Mouse (Mus musculus) liver, postnatal 0 days (tissue): ENCODE data around the gene Rras.

Experiments
- CTCF ChIP-seq: sonication (generic); IDR thresholded peaks from 2 replicates; pipeline ENCODE4 v1.5.1; 2016; ENCODE audit warnings: antibody characterized with exemption, low read depth
- EP300 ChIP-seq: IDR thresholded peaks from 2 replicates; pipeline ENCODE4 v1.6.1; 2016; ENCODE audit warnings: antibody characterized with exemption, low read depth, mild to moderate bottlenecking

DNA sequence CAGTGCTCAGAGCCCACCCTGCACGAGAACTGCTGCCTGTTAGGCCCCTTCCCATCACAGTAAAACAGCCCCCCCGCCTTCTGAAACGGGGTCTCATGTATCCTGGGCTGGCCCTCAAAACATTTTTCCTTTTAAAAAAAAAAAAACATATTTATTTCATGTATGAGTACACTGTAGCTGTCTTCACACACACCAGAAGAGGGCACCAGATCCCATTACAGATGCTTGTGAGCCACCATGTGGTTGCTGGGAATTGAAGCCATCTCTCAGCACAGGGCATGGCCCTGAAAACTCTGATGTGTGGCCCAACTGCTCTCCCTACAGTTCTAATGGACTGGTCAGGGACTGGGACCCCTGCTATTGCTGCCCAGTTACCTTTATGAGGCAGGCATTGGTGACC lies 39.5 kb upstream of the Rras start:
- TF ChIP-seq EP300 (no peak), CTCF (peak; percentile 16; the same call in 1 of the 2 replicates)
